Mouse (Mus musculus): Measurements from ENCODE around the gene Arid5b.
A peak's percentile ranks its signal among the peaks of the same experiment; 100 is the strongest.

Gene Arid5b

DNA sequence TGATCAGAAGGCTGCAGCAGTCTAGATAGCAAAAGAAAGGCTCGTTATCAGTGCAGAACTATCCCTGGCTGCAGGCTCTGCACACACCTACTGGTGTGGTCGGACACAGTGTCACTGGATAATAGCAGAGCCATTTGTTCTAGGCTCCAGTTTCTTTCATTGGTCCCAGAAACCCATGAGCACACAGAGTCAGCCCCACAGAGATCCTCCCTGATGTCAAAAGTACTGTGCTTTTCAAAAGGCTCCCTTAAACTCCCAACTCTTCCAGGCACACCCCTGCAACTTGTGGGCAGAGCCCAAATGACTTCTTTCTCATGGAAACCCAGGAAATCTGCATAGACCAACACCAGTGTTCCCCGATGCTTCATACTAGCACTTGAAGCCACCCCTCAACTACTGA is 163.6 kb downstream of the Arid5b start:
- Histone ChIP-seq H3K4me3 (replicated peaks; ENCODE audit: low read length) (peak overlapping the region; percentile 67), H3K27me3 (ENCODE audit: insufficient read depth, low read length) (no peaks in the 10 kb centered on the region), H3K36me3 (ENCODE audit: insufficient read depth, low read length) (peaks cover 79% of the 10 kb centered on the region), H3K9me3 (ENCODE audit: low read length) (no peaks in the 10 kb centered on the region), H3K4me1 (replicated peaks; ENCODE audit: low read depth, low read length) (peaks cover 94% of the 10 kb centered on the region)
- TF ChIP-seq CTCF (conservative IDR thresholded peaks at IDR 0.05; ENCODE audit: low read length) (no peak), POU5F1 (IDR thresholded peaks at IDR 0.05; ENCODE audit: borderline replicate concordance, low read length) (peak; percentile 28; the same call in 1 of the 2 replicates), NANOG (IDR thresholded peaks at IDR 0.05; ENCODE audit: borderline replicate concordance, low read length) (peak; percentile 36; the same call in 1 of the 2 replicates)

DNA sequence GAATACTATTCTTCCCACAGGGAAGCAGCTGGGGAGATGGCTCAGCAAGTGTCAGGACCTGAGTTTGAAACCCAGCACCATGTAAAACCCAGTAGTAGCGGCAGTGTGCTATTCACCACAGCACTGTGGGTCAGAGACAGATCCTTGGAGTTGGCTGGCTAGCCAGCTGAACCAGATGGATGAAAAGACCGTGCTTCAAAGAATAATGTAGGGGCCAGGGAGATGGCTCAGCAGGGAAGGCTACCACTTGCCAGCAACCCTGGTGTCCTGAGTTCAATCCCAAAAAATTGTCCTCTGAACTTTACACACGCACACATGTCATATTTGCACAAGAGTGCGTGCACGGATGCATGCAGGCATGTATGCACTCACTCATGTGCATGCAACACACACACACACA is 164.9 kb downstream of the Arid5b start:
- Histone ChIP-seq H3K36me3 (ENCODE audit: insufficient read depth, low read length) (peaks cover 79% of the 10 kb centered on the region), H3K9me3 (ENCODE audit: low read length) (no peaks in the 10 kb centered on the region), H3K4me3 (replicated peaks; ENCODE audit: low read length) (peak overlapping the region; percentile 67), H3K27me3 (ENCODE audit: insufficient read depth, low read length) (no peaks in the 10 kb centered on the region), H3K4me1 (replicated peaks; ENCODE audit: low read depth, low read length) (peaks cover 94% of the 10 kb centered on the region)
- TF ChIP-seq NANOG (IDR thresholded peaks at IDR 0.05; ENCODE audit: borderline replicate concordance, low read length) (no peak), POU5F1 (IDR thresholded peaks at IDR 0.05; ENCODE audit: borderline replicate concordance, low read length) (no peak), CTCF (conservative IDR thresholded peaks at IDR 0.05; ENCODE audit: low read length) (no peak)

DNA sequence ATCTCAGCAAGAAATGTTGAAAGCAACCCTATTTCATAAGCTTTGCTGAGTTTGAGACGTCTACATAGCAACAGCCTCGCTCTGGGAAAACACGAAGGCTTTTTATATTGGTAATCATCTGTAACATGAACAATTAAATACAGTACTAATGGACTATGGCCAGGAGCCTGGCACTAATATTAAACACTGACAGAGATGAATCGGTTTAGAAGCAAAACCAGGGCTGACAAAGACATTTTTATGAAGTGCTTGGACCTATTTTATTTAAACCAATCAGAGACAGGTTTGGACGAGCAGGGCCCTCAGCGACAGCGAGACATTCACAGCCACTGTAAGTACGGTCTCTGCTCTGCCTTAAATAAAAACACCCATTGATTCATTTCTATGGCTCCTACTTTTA is 165.6 kb downstream of the Arid5b start:
- H3K27me3 ChIP-seq (ENCODE audit: insufficient read depth, low read length), result no peaks in the 10 kb centered on the region
- no peaks in the 10 kb centered on the region for H3K9me3 ChIP-seq (ENCODE audit: low read length)
- peak overlapping the region; percentile 67 for H3K4me3 ChIP-seq (replicated peaks; ENCODE audit: low read length)
- no peak for TF ChIP-seq POU5F1 (IDR thresholded peaks at IDR 0.05; ENCODE audit: borderline replicate concordance, low read length)
- no peak for TF ChIP-seq NANOG (IDR thresholded peaks at IDR 0.05; ENCODE audit: borderline replicate concordance, low read length)
- no peak for TF ChIP-seq CTCF (conservative IDR thresholded peaks at IDR 0.05; ENCODE audit: low read length)
- H3K36me3 ChIP-seq (ENCODE audit: insufficient read depth, low read length), result peaks cover 79% of the 10 kb centered on the region
- peaks cover 94% of the 10 kb centered on the region for H3K4me1 ChIP-seq (replicated peaks; ENCODE audit: low read depth, low read length)

DNA sequence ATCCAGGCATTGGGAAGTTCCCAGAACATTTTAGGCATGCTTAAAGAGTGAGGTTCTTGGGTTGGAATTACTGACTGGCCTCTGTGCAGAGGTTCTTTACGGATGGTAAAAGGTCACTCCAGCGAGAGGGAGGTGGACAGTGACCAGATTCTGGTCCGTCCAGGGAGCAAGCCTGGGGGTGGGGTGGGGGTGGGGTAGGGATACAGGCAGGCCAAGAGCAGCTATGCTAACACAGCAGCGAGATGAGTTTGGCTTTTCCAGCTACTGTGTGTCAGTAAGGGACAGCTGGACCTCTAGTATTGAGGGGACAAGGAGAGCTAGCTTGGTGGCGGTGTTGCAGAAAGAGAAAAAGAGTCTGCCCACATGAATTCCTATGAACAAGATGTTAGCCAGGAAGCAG is 167.9 kb downstream of the Arid5b start:
- Histone ChIP-seq H3K27me3 (ENCODE audit: insufficient read depth, low read length) (no peaks in the 10 kb centered on the region), H3K4me3 (replicated peaks; ENCODE audit: low read length) (peak overlapping the region; percentile 21; the same call in 1 of the 2 replicates), H3K9me3 (ENCODE audit: low read length) (no peaks in the 10 kb centered on the region), H3K36me3 (ENCODE audit: insufficient read depth, low read length) (peaks cover 80% of the 10 kb centered on the region), H3K4me1 (replicated peaks; ENCODE audit: low read depth, low read length) (peaks cover 94% of the 10 kb centered on the region)
- TF ChIP-seq CTCF (conservative IDR thresholded peaks at IDR 0.05; ENCODE audit: low read length) (no peak), NANOG (IDR thresholded peaks at IDR 0.05; ENCODE audit: borderline replicate concordance, low read length) (no peak), POU5F1 (IDR thresholded peaks at IDR 0.05; ENCODE audit: borderline replicate concordance, low read length) (no peak)

DNA sequence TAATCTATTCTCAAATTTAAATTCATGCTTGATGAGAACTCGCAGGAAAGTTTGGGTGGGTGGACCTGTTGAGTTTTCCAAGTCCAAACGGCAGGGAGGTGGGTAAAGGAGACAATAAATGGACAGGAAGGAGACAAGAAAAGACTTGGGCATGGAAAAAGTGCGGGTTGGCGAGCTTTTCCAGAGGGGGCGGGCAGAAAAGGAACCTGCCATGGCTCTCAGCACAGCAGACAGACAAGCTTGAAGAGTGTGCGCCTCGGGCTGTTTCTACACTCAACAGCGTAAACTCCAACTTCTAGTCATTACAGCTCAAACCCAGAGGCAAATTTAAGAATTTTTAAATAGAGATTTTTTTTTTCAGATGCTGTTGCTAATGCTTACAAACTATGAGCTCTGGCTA is 168.4 kb downstream of the Arid5b start:
- peaks cover 95% of the 10 kb centered on the region for H3K4me1 ChIP-seq (replicated peaks; ENCODE audit: low read depth, low read length)

DNA sequence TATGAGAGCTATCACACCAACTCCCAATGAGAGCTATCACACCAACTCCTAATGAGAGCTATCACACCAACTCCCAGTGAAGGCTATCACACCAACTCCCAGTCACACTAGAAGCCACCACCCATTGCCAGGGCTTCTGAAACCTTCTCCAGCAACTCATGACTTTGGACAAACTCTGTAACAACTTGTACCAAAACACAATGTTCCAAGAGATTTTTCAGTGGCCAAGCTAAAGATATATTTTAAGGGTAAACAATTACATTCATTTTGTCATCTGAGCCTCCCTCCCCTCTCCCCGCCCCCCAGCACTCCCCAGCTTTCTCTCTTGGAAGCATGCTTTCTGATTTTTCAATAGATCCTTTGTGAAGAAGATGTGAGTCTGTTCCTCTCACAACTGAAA is 168.9 kb downstream of the Arid5b start:
- H3K36me3 ChIP-seq (ENCODE audit: insufficient read depth, low read length), result peaks cover 80% of the 10 kb centered on the region
- H3K27me3 ChIP-seq (ENCODE audit: insufficient read depth, low read length), result no peaks in the 10 kb centered on the region
- TF ChIP-seq POU5F1 (IDR thresholded peaks at IDR 0.05; ENCODE audit: borderline replicate concordance, low read length) (no peak), CTCF (conservative IDR thresholded peaks at IDR 0.05; ENCODE audit: low read length) (no peak)
- H3K9me3 ChIP-seq (ENCODE audit: low read length), result no peaks in the 10 kb centered on the region
- peaks cover 97% of the 10 kb centered on the region for H3K4me1 ChIP-seq (replicated peaks; ENCODE audit: low read depth, low read length)
- no peak overlapping the region for H3K4me3 ChIP-seq (replicated peaks; ENCODE audit: low read length)

More for the DNA sequence above, 168.4 kb downstream of the Arid5b start:
- H3K36me3 ChIP-seq (ENCODE audit: insufficient read depth, low read length), result peaks cover 80% of the 10 kb centered on the region
- H3K9me3 ChIP-seq (ENCODE audit: low read length), result no peaks in the 10 kb centered on the region
- no peak for TF ChIP-seq NANOG (IDR thresholded peaks at IDR 0.05; ENCODE audit: borderline replicate concordance, low read length)
- TF ChIP-seq CTCF (conservative IDR thresholded peaks at IDR 0.05; ENCODE audit: low read length), result no peak
- TF ChIP-seq POU5F1 (IDR thresholded peaks at IDR 0.05; ENCODE audit: borderline replicate concordance, low read length), result no peak
- no peaks in the 10 kb centered on the region for H3K27me3 ChIP-seq (ENCODE audit: insufficient read depth, low read length)
- H3K4me3 ChIP-seq (replicated peaks; ENCODE audit: low read length), result peak overlapping the region; percentile 21; the same call in 1 of the 2 replicates

DNA sequence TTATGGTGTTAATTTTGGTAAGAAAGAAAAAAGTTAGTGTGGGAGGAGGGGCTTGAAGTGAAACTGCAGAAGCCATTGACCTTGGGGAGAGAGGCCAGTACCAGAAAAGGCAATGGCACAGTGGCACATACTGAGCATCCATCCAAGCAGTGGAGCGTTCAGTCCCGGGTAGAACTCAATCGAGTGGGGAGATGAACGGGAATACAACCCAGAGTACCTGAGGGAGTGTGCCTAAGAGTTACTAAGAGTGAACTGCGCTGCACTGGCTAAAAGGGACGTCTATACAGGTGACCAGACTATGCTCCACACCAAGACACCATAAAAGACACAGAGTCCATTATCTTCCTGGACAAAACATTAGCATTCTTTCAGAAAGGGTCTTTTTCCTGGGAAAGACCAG is 170.8 kb downstream of the Arid5b start:
- Histone ChIP-seq H3K36me3 (ENCODE audit: insufficient read depth, low read length) (peaks cover 79% of the 10 kb centered on the region), H3K4me3 (replicated peaks; ENCODE audit: low read length) (no peak overlapping the region), H3K27me3 (ENCODE audit: insufficient read depth, low read length) (no peaks in the 10 kb centered on the region), H3K9me3 (ENCODE audit: low read length) (no peaks in the 10 kb centered on the region), H3K4me1 (replicated peaks; ENCODE audit: low read depth, low read length) (peaks cover 95% of the 10 kb centered on the region)
- TF ChIP-seq POU5F1 (IDR thresholded peaks at IDR 0.05; ENCODE audit: borderline replicate concordance, low read length) (no peak), CTCF (conservative IDR thresholded peaks at IDR 0.05; ENCODE audit: low read length) (no peak)

DNA sequence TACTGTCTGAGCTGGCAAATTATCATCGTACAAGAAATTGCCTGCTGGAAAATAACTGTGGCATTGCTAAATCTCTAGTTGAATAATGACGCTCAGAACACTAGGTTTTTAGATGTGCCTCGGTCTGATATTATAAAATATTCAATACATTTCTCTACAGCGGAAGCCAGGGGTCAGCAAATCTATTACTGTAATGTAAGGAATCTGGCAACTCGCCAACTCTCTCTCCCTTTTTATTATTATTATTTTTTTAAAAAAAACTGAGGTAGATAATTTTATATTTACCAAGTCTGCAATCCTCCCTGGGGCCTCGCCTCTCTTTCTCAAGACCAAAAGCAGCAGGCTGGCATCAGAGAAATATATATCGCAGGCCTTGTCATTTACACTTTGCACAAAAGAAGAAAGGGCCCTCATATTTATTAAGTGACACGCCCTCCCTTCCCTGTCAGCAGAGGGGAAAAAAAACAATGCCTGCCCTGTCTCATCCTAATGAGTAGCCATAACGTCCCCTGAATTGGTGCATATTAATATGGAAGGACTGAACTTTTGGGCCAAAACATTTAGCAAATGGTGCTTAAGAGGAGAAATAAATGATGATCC is 172.1 kb downstream of the Arid5b start:
- H3K36me3 ChIP-seq (ENCODE audit: insufficient read depth, low read length), result peaks cover 90% of the 10 kb centered on the region
- H3K4me3 ChIP-seq (replicated peaks; ENCODE audit: low read length), result no peak overlapping the region
- no peak for TF ChIP-seq POU5F1 (IDR thresholded peaks at IDR 0.05; ENCODE audit: borderline replicate concordance, low read length)
- TF ChIP-seq CTCF (conservative IDR thresholded peaks at IDR 0.05; ENCODE audit: low read length), result no peak
- no peak for TF ChIP-seq NANOG (IDR thresholded peaks at IDR 0.05; ENCODE audit: borderline replicate concordance, low read length)
- H3K4me1 ChIP-seq (replicated peaks; ENCODE audit: low read depth, low read length), result peaks cover 95% of the 10 kb centered on the region
- no peaks in the 10 kb centered on the region for H3K27me3 ChIP-seq (ENCODE audit: insufficient read depth, low read length)
- no peaks in the 10 kb centered on the region for H3K9me3 ChIP-seq (ENCODE audit: low read length)

Data from E14TG2a.4 (cell line).